Mouse (Mus musculus) hindbrain, embryonic 13.5 days (tissue): ENCODE measurements around the gene Epha2. TPM values are rescaled to one million over a fixed set of nuclear protein-coding genes. Genes with fewer than 3 reads are reported as not detected.
A peak's percentile ranks its signal among the peaks of the same experiment; 100 is the strongest.

ENCODE experiments used
- ATAC-seq: fragments of 200-750 bp; cut with Nextera tagmentation; 2 replicates; pipeline ENCODE4 v1.8.0; 2017; ENCODE audit warnings: moderate TSS enrichment; ENCODE audit not compliant: low FRiP score
- H3K27ac ChIP-seq: fragments of 300-500 bp; sonication (generic); 2 replicates; pipeline ENCODE4 v1.5.1; 2015; ENCODE audit warnings: inconsistent platforms, mild to moderate bottlenecking, moderate library complexity
- H3K27me3 ChIP-seq: fragments of 300-500 bp; sonication (generic); 2 replicates; pipeline ENCODE4 v1.6.1; 2015; ENCODE audit warnings: mild to moderate bottlenecking, inconsistent platforms
- H3K36me3 ChIP-seq: fragments of 300-500 bp; sonication (generic); 2 replicates; pipeline ENCODE4 v1.6.1; 2015; ENCODE audit warnings: mild to moderate bottlenecking, inconsistent platforms
- H3K4me1 ChIP-seq: fragments of 300-500 bp; sonication (generic); replicated peaks from 2 replicates; pipeline ENCODE4 v1.6.1; 2015; ENCODE audit warnings: inconsistent platforms
- H3K4me2 ChIP-seq: fragments of 300-500 bp; sonication (generic); 2 replicates; pipeline ENCODE4 v1.6.1; 2015; ENCODE audit warnings: inconsistent platforms, mild to moderate bottlenecking, moderate library complexity
- H3K4me3 ChIP-seq: fragments of 300-500 bp; sonication (generic); 2 replicates; pipeline ENCODE4 v1.5.1; 2015; ENCODE audit warnings: mild to moderate bottlenecking, inconsistent platforms
- H3K9ac ChIP-seq: fragments of 300-500 bp; sonication (generic); 2 replicates; pipeline ENCODE4 v1.6.1; 2015; ENCODE audit warnings: mild to moderate bottlenecking, inconsistent platforms
- H3K9me3 ChIP-seq: fragments of 300-500 bp; sonication (generic); 2 replicates; pipeline ENCODE4 v1.6.1; 2016; ENCODE audit warnings: inconsistent platforms
- WGBS: fragments of 180-500 bp; shearing (Covaris S2); methylation state at CpG from one replicate; pipeline ENCODE4 v1.1.7; 2015; 5-methylcytosine and 5-hydroxymethylcytosine counted together
- polyA plus RNA-seq: library from polyadenylated mRNA; unstranded; fragments of >200 nt; fragmentation: Nextera tagmentation; extraction: Ambion mirVana; gene quantifications from 2 replicates; pipeline ENCODE4 v1.2.1, GENCODE M21; 2015

The Epha2 gene
- polyA plus RNA-seq, 1 experiment from 2014 or later, result 1.8 TPM

- Histone ChIP-seq H3K4me2 (no peak overlapping the region), H3K27ac (no peak overlapping the region), H3K4me3 (no peak overlapping the region), H3K9ac (no peak overlapping the region), H3K9me3 (no peaks in the 10 kb centered on the region), H3K27me3 (peaks cover 92% of the 10 kb centered on the region), H3K36me3 (no peaks in the 10 kb centered on the region), H3K4me1 (peaks cover 24% of the 10 kb centered on the region)
- WGBS, result 58% methylated on average over 7 of the region's 7 CpGs
- no peak for ATAC-seq
Measured at GRCm38 (mm10) chr4:141297934-141298333, 3.1 kb upstream of the Epha2 start.

GRCm38 (mm10) chr4:141299356-141299755 lies 1.7 kb upstream of the Epha2 start:
- peaks cover 92% of the 10 kb centered on the region for H3K27me3 ChIP-seq
- 67% methylated on average over 13 of the region's 13 CpGs for WGBS

GRCm38 (mm10) chr4:141300196-141300595 lies 844 bp upstream of the Epha2 start:
- WGBS, result 68% methylated on average over 4 of the region's 4 CpGs
- Histone ChIP-seq H3K4me2 (no peak overlapping the region), H3K9ac (no peak overlapping the region), H3K4me1 (peaks cover 30% of the 10 kb centered on the region), H3K27me3 (peaks cover 90% of the 10 kb centered on the region), H3K9me3 (no peaks in the 10 kb centered on the region), H3K27ac (no peak overlapping the region), H3K36me3 (no peaks in the 10 kb centered on the region), H3K4me3 (no peak overlapping the region)
- no peak for ATAC-seq

More at GRCm38 (mm10) chr4:141299356-141299755, 1.7 kb upstream of the Epha2 start:
- ATAC-seq, result no peak
- no peak overlapping the region for H3K4me2 ChIP-seq
- no peak overlapping the region for H3K4me3 ChIP-seq
- H3K36me3 ChIP-seq, result no peaks in the 10 kb centered on the region
- peaks cover 30% of the 10 kb centered on the region for H3K4me1 ChIP-seq
- H3K9me3 ChIP-seq, result no peaks in the 10 kb centered on the region
- no peak overlapping the region for H3K9ac ChIP-seq
- no peak overlapping the region for H3K27ac ChIP-seq

- under 1% methylated on average over 51 of the region's 51 CpGs for WGBS
- H3K4me1 ChIP-seq, result peaks cover 41% of the 10 kb centered on the region
- peak overlapping the region; percentile 91 for H3K4me2 ChIP-seq
- peak overlapping the region; percentile 61 for H3K4me3 ChIP-seq
- H3K27me3 ChIP-seq, result peaks cover 76% of the 10 kb centered on the region
- H3K9ac ChIP-seq, result peak overlapping the region; percentile 69
- no peaks in the 10 kb centered on the region for H3K36me3 ChIP-seq
- ATAC-seq, result peak; percentile 23; the same call in 1 of the 2 replicates
- H3K9me3 ChIP-seq, result no peaks in the 10 kb centered on the region
- H3K27ac ChIP-seq, result no peak overlapping the region
Measured at GRCm38 (mm10) chr4:141301591-141302427, 769 bp downstream of the Epha2 start.

GRCm38 (mm10) chr4:141302428-141303401 lies 1.7 kb downstream of the Epha2 start:
- peaks cover 42% of the 10 kb centered on the region for H3K4me1 ChIP-seq
- no peak for ATAC-seq

GRCm38 (mm10) chr4:141303402-141304222 lies 2.6 kb downstream of the Epha2 start:
- no peak for ATAC-seq
- 50% methylated on average over 7 of the region's 7 CpGs for WGBS
- Histone ChIP-seq H3K4me1 (peaks cover 42% of the 10 kb centered on the region), H3K4me2 (peak overlapping the region; percentile 25; the same call in 1 of the 2 replicates), H3K36me3 (no peaks in the 10 kb centered on the region), H3K9ac (no peak overlapping the region), H3K27ac (no peak overlapping the region), H3K4me3 (no peak overlapping the region), H3K9me3 (no peaks in the 10 kb centered on the region), H3K27me3 (peaks cover 60% of the 10 kb centered on the region)

More at GRCm38 (mm10) chr4:141302428-141303401, 1.7 kb downstream of the Epha2 start:
- Histone ChIP-seq H3K36me3 (no peaks in the 10 kb centered on the region), H3K27me3 (peaks cover 67% of the 10 kb centered on the region), H3K27ac (no peak overlapping the region), H3K9ac (peak overlapping the region; percentile 69; the same call in 1 of the 2 replicates), H3K4me2 (peak overlapping the region; percentile 91), H3K9me3 (no peaks in the 10 kb centered on the region), H3K4me3 (peak overlapping the region; percentile 61)
- WGBS, result 10% methylated on average over 27 of the region's 27 CpGs

- no peaks in the 10 kb centered on the region for H3K9me3 ChIP-seq
- no peak for ATAC-seq
- H3K36me3 ChIP-seq, result no peaks in the 10 kb centered on the region
- no peak overlapping the region for H3K9ac ChIP-seq
- H3K27me3 ChIP-seq, result peaks cover 54% of the 10 kb centered on the region
- 0 out of 2 replicates have a peak overlapping the region, but pooled peaks have one; percentile 25 for H3K4me2 ChIP-seq
- H3K4me1 ChIP-seq, result peaks cover 42% of the 10 kb centered on the region
- no peak overlapping the region for H3K4me3 ChIP-seq
- H3K27ac ChIP-seq, result no peak overlapping the region
- 73% methylated on average over 4 of the region's 4 CpGs for WGBS
Measured at GRCm38 (mm10) chr4:141304223-141304611, 3.2 kb downstream of the Epha2 start.

GRCm38 (mm10) chr4:141306057-141306456 lies 5.0 kb downstream of the Epha2 start:
- 19% methylated on average over 8 of the region's 8 CpGs for WGBS
- Histone ChIP-seq H3K9ac (no peak overlapping the region), H3K4me2 (no peak overlapping the region), H3K36me3 (no peaks in the 10 kb centered on the region), H3K4me3 (no peak overlapping the region), H3K27me3 (peaks cover 36% of the 10 kb centered on the region), H3K9me3 (no peaks in the 10 kb centered on the region), H3K27ac (0 out of 2 replicates have a peak overlapping the region, but pooled peaks have one; percentile 3), H3K4me1 (peaks cover 54% of the 10 kb centered on the region)
- ATAC-seq, result no peak

GRCm38 (mm10) chr4:141308381-141308780 lies 7.3 kb downstream of the Epha2 start:
- Histone ChIP-seq H3K4me3 (no peak overlapping the region), H3K27me3 (peaks cover 13% of the 10 kb centered on the region), H3K4me2 (no peak overlapping the region), H3K9ac (no peak overlapping the region), H3K36me3 (no peaks in the 10 kb centered on the region), H3K4me1 (peaks cover 57% of the 10 kb centered on the region), H3K27ac (no peak overlapping the region), H3K9me3 (no peaks in the 10 kb centered on the region)
- WGBS, result 95% methylated on average over 22 of the region's 22 CpGs
- ATAC-seq, result no peak

GRCm38 (mm10) chr4:141308857-141309772 lies 8.1 kb downstream of the Epha2 start:
- no peak for ATAC-seq
- Histone ChIP-seq H3K4me2 (no peak overlapping the region), H3K27ac (no peak overlapping the region), H3K27me3 (peaks cover 5% of the 10 kb centered on the region), H3K4me3 (no peak overlapping the region), H3K4me1 (peaks cover 59% of the 10 kb centered on the region), H3K9me3 (no peaks in the 10 kb centered on the region), H3K9ac (no peak overlapping the region), H3K36me3 (no peaks in the 10 kb centered on the region)
- 92% methylated on average over 34 of the region's 34 CpGs for WGBS

- 0 out of 2 replicates have a peak, but pooled peaks cover 2% of the 10 kb centered on the region for H3K27me3 ChIP-seq
- no peak overlapping the region for H3K27ac ChIP-seq
- no peak overlapping the region for H3K4me3 ChIP-seq
- H3K4me1 ChIP-seq, result peaks cover 62% of the 10 kb centered on the region
- no peaks in the 10 kb centered on the region for H3K36me3 ChIP-seq
- no peak for ATAC-seq
- H3K4me2 ChIP-seq, result no peak overlapping the region
- WGBS, result 34% methylated on average over 10 of the region's 10 CpGs
- H3K9ac ChIP-seq, result no peak overlapping the region
- H3K9me3 ChIP-seq, result no peaks in the 10 kb centered on the region
Measured at GRCm38 (mm10) chr4:141309773-141310145, 8.7 kb downstream of the Epha2 start.
